Comparison of ENCODE assay signal across 22 mouse cellular contexts in the genomic region with DNA sequence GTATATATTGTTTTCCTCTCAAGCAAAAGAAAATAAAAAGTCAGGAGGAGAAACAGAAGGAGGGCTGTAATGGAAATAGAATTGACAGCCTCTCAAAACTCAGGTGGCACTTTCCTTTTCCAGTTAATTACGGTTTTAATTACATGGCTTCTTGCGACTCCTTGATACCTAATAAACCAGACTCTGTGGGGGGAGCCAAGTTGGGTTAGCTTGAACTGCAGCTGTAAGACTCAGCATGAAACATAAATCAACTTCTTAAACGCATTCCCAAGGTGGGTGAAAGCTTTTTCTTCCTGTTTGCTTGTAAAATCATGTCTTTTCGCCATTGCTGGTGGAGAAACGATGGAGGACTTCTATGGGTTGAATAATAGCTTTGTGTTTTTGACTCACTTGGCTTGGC.
DNase-seq lines count a peak whose midpoint lies in the region; ATAC-seq lines count a peak whose summit lies in the region.
"Had no signal": no experiment of that assay in that cellular context is flagged by ENCODE, and none has a peak within 500 bp of the region (broad histone marks: within the 10 kb centered on the region; RNA-seq: fewer than 3 reads in every experiment).

No protein-coding gene starts in this region.

- 21% methylated on average over 5 of the region's 5 CpGs for WGBS in kidney, embryonic 15.5 days
- 56% methylated on average over 5 of the region's 5 CpGs for WGBS in stomach, embryonic 15.5 days

- H3K4me1 ChIP-seq in kidney, embryonic 15.5 days, result peaks cover 24% of the 10 kb centered on the region
- 0 out of 2 replicates have a peak, but pooled peaks cover 3% of the 10 kb centered on the region for H3K4me1 ChIP-seq in stomach, embryonic 15.5 days
- H3K4me1 ChIP-seq: heart, embryonic 12.5 days; hindbrain, embryonic 10.5 days; liver, embryonic 15.5 days; midbrain, embryonic 10.5 days had no signal

- H3K9ac ChIP-seq in kidney, embryonic 15.5 days, result no peak overlapping the region
- H3K9ac ChIP-seq in stomach, embryonic 15.5 days, result no peak overlapping the region
- H3K9ac ChIP-seq: forebrain, embryonic 15.5 days; heart, embryonic 12.5 days; limb, embryonic 15.5 days; liver, embryonic 15.5 days; lung, embryonic 15.5 days had no signal

- peak; percentile 11 for DNase-seq in cerebellum, adult 9-11 months
- no peak for DNase-seq in cerebellum, postnatal 14 days
- DNase-seq in kidney, adult 18-20 months, result no peak
- peak; percentile 50 for DNase-seq in embryo, embryonic 11 days
- no peak for DNase-seq in heart, adult 11 months
- DNase-seq in spleen, postnatal 36 days (ENCODE audit: low spot score in 2 of 2), result no peak
- DNase-seq: adrenal gland, adult 2 months; gastrocnemius, postnatal 10 days; heart, postnatal 10 days; kidney, adult 8-10 months; lung, postnatal 4 days; right cerebral cortex, postnatal 14 days; thymus, postnatal 36 days had no signal

- H3K36me3 ChIP-seq in kidney, embryonic 15.5 days, result no peaks in the 10 kb centered on the region
- H3K36me3 ChIP-seq in stomach, embryonic 15.5 days, result no peaks in the 10 kb centered on the region
- H3K36me3 ChIP-seq: forebrain, embryonic 15.5 days; heart, embryonic 12.5 days; hindbrain, embryonic 10.5 days; limb, embryonic 15.5 days; liver, embryonic 15.5 days; lung, embryonic 15.5 days; midbrain, embryonic 10.5 days had no signal

- no peak overlapping the region for H3K4me3 ChIP-seq in kidney, embryonic 15.5 days (replicated peaks)
- no peak overlapping the region for H3K4me3 ChIP-seq in stomach, embryonic 15.5 days (replicated peaks)
- H3K4me3 ChIP-seq: forebrain, embryonic 15.5 days; heart, embryonic 12.5 days; hindbrain, embryonic 10.5 days; limb, embryonic 15.5 days; liver, embryonic 15.5 days; lung, embryonic 15.5 days; midbrain, embryonic 10.5 days had no signal

- no peaks in the 10 kb centered on the region for H3K27me3 ChIP-seq in kidney, embryonic 15.5 days
- no peaks in the 10 kb centered on the region for H3K27me3 ChIP-seq in stomach, embryonic 15.5 days (replicated peaks)
- H3K27me3 ChIP-seq: forebrain, embryonic 15.5 days; heart, embryonic 12.5 days; limb, embryonic 15.5 days; liver, embryonic 15.5 days; lung, embryonic 15.5 days had no signal

- H3K27ac ChIP-seq in kidney, embryonic 15.5 days, result peak overlapping the region; percentile 32; the same call in 1 of the 2 replicates
- peak overlapping the region; percentile 31; the same call in 1 of the 2 replicates for H3K27ac ChIP-seq in stomach, embryonic 15.5 days
- H3K27ac ChIP-seq: forebrain, embryonic 15.5 days; hindbrain, embryonic 10.5 days; limb, embryonic 15.5 days; liver, embryonic 15.5 days; midbrain, embryonic 10.5 days had no signal

- no peaks in the 10 kb centered on the region for H3K9me3 ChIP-seq in kidney, embryonic 15.5 days (replicated peaks)
- no peaks in the 10 kb centered on the region for H3K9me3 ChIP-seq in stomach, embryonic 15.5 days
- H3K9me3 ChIP-seq: forebrain, embryonic 15.5 days; heart, embryonic 12.5 days; hindbrain, embryonic 10.5 days; limb, embryonic 15.5 days; liver, embryonic 15.5 days; lung, embryonic 15.5 days; midbrain, embryonic 10.5 days had no signal

- ATAC-seq in kidney, embryonic 15.5 days (replicated peaks; ENCODE audit: low FRiP score), result no peak
- no peak for ATAC-seq in stomach, embryonic 15.5 days (ENCODE audit: insufficient read depth, low FRiP score, low read depth)

- no peak overlapping the region for H3K4me2 ChIP-seq in kidney, embryonic 15.5 days
- H3K4me2 ChIP-seq in stomach, embryonic 15.5 days, result no peak overlapping the region
- H3K4me2 ChIP-seq: forebrain, embryonic 15.5 days; heart, embryonic 12.5 days; limb, embryonic 15.5 days; liver, embryonic 15.5 days; lung, embryonic 15.5 days had no signal

Comparison
In these comparisons a context has a peak if more than half of its experiments do, and no peak if none do; other contexts are left out.
1. DNase-seq: peak in cerebellum, adult 9-11 months (single experiment) and embryo, embryonic 11 days (single experiment); none in cerebellum, postnatal 14 days (0 of 2), kidney, adult 18-20 months (single experiment), heart, adult 11 months (single experiment) and spleen, postnatal 36 days (0 of 2).